Mouse (Mus musculus): Measurements from ENCODE around the gene Zmiz1. TPM values are rescaled to one million over a fixed set of nuclear protein-coding genes. Genes with fewer than 3 reads are reported as not detected.

Gene Zmiz1
- total RNA-seq, 2 experiments from 2014 or later: 67.0 to 78.5 TPM

- no peak for DNase-seq
These were observed 77.5 kb downstream of the Zmiz1 start for GRCm38 (mm10) chr14:25536476-25536875.

DNA sequence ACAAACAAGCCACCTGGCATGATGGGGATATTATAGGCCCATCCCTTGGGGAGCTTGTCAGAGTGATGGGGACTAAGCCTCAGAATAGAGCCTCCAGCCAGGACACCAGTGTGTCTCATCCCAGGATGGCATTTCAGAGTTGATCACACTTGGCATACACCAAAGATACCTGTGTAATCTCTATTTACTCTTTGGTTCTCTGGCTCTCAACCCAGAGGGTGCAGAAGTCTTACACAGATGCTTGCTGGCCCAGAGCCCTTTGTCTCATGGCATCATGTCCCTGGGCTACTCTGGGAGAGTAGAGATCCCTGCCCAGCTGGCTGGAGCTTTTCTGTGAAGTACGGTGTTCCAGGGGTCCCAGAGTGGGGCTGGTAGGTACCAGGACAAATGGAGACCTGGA lies 78.4 kb downstream of the Zmiz1 start:
- no peak for DNase-seq

DNA sequence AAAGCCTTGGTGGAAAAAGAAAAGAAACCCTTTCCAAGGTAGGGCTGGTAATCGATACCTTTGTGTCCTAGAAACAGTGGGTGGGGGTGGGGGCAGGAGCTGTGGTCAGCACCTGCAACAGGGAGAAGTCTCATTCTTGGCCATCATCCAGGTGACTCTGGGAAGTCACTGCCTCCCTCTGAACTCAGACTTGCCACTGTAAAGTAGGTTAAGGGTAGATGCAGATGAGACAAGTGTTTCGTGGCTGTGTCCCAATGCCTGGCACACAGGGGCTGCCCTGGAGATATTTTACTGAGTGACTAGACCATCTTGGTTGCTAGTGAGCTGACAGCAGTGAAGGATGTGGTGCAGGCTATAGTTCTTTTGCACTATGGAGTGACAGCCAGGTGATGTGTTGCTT lies 79.5 kb downstream of the Zmiz1 start:
- no peak for DNase-seq

GRCm38 (mm10) chr14:25539493-25540116 lies 80.6 kb downstream of the Zmiz1 start:
- no peak for DNase-seq

GRCm38 (mm10) chr14:25540172-25540571 lies 81.2 kb downstream of the Zmiz1 start:
- DNase-seq: no peak

DNA sequence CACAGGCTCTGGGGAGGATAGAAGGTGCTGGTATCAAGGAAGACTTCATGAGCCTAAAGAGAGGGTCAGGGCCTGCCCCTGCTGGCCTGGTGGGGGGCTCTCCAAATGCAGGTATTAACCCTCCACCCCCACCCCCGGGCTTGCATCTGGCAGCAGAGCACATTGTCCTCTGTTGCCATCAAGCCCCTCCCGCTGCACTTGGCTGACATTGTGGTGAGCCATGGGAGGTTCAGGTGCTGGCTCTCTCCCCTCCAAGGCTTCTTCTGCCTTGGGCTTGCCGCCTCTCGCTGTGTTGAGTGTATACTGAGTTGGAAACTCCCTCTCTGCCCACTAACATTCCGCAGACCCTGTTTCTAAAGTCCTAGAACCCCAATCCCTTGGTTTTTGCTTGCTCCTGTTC lies 82.2 kb downstream of the Zmiz1 start:
- no peak for DNase-seq

DNA sequence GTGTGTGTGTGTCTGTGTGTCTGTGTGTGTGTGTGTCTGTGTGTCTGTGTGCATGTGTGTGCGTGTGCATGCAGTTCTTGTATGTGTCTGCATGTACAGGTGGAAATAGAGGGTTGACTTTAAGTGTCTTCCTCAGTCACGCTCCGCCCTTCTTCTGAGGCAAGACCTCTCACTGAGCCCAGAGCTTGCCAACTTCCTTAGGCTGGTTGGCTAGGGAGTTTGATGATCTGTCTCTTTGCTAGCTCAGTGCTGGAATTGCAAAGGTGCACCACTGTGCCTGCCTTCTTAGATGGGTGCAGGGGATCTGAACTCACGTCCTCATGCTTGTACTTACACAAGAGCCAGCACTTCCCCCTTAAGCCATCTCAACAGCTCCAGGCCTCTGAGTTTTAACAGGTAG lies 84.1 kb downstream of the Zmiz1 start:
- no peak for DNase-seq

GRCm38 (mm10) chr14:25543927-25544326 lies 84.9 kb downstream of the Zmiz1 start:
- no peak for DNase-seq

DNA sequence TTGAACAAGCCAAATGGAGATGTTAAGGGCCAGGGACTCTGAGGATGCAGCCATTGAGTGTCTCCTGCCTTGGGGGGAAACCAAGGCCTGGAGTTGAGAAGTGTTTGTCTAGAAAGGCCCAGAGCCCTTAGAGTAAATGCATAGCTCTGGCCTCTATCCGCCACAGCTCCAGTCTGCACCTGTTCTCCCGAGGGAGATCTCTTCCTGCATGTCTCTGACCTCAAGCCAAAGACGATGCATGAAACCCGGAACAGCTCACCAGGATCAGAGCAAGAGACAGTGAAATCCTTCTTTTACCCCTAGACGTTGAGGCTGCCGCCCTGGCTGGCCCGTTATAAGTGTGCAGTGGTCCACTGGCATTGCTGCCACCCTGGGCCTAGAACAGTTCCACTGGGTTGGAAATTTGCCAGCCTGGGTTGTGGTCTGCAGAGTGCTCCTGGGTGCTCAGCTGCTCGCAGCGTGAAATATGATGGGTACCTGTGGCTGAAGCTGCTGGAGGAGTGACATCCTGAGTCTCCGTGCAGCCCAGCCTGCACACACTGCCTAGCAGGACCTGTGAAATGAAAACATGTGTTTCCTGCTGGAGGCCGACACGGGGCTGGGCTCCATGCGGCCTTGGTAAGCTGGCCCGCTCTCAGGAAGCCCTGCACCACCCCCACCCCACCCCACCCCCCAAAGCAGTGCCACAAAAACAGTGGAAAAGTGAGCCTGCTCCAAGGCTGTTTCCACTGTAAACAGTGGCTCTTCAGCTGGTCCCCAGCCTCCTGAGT lies 88.1 kb downstream of the Zmiz1 start:
- peak; percentile 34 for DNase-seq

GRCm38 (mm10) chr14:25547882-25548281 lies 88.9 kb downstream of the Zmiz1 start:
- no peak for DNase-seq

DNA sequence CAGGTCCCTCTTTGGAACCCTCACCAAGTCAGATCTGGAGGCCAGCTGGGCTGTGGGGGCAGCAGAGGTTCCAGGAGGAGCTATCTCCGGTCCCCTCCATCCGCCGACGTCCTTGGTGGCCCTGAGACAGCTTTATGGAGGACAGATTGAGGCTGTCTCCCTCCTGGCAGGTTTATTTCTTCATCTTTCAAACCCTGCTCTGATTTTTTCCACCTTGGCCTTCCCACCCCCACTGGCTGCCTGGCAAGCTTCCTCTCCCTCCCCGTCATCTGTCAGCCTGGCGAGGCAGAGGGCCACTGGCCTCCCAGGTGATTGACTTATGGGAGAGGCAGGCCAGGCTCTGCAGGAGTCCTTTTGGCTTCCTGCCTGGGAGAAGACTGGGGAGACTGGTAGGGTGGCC lies 89.7 kb downstream of the Zmiz1 start:
- DNase-seq: peak; percentile 46

- DNase-seq: no peak
These were observed 90.1 kb downstream of the Zmiz1 start for GRCm38 (mm10) chr14:25549125-25549524.

DNA sequence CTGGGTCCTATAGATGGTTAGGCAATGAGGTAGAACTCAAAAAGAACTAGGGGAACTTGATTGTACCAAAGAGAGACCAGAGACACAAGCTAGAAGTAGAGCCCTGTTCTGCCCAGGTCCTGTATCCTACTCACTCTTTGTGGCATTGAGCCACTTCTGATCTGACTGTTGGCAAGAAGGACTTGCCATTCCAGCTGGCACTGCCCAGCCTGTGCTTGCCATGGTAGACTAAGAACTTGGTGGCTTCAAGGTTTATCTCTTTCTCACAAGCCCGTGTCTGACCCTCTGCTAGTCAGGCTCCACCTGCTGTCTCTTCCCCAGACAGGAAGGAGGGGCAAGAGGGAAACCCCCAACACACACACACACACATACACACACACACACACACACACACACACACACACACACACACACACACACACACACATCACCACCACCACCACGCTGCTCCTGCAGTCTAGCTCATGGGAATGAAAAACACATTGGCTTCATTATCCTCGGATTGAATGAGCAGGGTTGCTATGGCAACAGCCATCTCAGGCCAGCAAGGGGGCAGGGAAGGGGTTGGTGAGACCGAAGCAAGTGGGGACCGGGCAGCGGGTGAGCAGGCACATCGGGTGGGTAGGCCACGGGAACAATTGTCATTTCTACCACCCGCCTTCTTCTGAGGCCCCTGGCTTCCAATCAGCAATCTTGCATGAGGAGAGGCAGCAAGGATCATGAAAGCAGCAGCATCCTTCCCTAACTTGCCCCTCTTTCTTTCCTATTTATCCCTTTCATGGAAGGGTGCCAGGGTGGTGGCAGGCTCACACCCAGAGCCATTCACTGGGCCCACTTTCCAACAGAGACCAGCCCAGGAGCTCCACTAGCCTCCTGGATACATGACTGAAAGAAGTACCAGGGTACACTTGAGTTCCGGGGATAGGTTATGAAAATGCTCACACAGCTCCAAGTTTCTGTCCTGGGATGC lies 91.2 kb downstream of the Zmiz1 start:
- no peak for DNase-seq

GRCm38 (mm10) chr14:25551731-25552130 lies 92.7 kb downstream of the Zmiz1 start:
- no peak for DNase-seq

DNA sequence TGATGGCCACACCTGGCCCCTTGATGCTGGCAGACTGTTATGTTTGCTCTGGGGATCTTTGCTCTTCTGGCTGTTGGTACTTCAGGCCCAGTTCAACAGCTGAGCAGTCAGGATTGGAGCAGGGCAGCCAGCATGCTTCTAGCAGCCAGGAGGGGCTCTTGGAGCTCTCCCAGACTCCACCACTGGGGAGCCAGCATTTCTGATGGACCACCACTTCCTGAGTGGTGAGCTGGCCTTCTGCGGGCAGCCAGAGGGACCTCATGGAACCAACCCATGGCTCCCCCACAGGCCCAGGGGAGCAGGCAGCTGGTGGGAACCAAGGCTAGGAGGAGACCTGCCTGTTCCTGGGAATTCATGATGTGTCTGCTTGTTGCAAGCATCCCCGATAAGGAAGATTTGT lies 94.4 kb downstream of the Zmiz1 start:
- no peak for DNase-seq

DNA sequence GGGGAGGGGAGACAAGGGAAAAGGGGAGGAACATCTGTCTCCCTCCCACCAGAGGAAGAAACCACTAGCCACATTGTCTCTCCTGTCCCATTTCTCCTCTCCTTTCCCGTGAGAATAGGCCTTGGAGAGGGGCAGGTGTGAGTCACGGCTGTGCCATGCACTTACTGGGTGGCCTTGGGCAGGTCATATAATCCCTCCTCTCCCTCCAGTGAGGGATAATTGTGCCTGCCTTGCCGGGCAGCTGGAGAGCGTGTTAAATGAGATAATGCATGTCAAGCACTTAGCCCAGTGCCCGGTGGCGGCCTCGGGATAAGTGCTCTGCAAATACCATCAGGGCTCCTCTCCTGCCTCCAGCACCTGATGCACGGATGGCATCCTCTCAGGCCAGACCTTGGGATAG lies 95.8 kb downstream of the Zmiz1 start:
- DNase-seq: peak; percentile 36

DNA sequence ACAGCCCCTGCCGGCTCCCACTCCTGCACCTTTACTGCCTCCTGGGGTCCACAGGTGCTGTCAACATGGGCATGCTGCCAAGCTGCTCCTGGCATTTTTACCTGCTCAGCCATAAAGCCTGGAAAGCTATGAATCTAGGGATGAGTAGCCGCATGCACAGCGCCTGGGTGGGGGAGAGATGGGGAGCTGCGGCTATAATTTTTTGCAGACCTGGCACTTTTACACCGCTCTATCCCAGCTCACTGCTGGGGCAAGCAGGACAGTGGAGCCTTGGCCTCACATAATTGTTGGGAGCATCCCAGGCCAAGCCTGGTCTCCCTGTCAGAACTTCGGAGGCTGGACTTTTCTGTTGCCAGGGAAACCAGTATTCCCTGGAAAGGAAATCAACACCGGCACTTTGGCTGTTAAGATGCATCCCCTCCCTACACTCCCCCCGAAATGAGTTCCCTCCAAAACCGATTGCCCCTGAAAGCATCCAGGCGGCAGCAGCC lies 96.4 kb downstream of the Zmiz1 start:
- DNase-seq: peak; percentile 35

- DNase-seq: no peak
These were observed 96.9 kb downstream of the Zmiz1 start for GRCm38 (mm10) chr14:25555848-25556247.

- DNase-seq: no peak
These were observed 98.0 kb downstream of the Zmiz1 start for GRCm38 (mm10) chr14:25557014-25557413.

GRCm38 (mm10) chr14:25558479-25558878 lies 99.5 kb downstream of the Zmiz1 start:
- no peak for DNase-seq

DNA sequence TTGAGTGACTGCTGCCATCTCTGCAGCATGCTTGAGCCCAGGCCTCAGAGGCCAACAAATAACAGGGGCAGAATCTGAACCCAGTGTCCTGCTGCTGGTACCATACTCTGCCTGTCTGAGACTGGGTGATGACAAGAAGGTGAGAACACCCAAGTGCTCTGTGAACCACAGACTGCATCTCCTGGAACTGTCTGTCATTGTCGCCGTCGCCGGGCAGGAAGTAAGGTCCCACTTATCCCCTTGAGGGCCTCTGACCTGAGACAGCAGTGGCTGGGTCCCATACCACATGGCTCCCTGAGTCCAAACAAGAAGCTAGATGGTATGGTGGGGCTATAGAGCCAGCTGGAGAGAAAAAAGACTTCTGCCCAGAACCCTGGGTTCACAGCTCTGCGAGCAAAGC lies 100.9 kb downstream of the Zmiz1 start:
- DNase-seq: no peak

- DNase-seq: no peak
These were observed 101.9 kb downstream of the Zmiz1 start for GRCm38 (mm10) chr14:25560841-25561240.

- no peak for DNase-seq
These were observed 102.7 kb downstream of the Zmiz1 start for GRCm38 (mm10) chr14:25561716-25562115.
